In genomic region chr8:47286081-47286700, GRCm38 (mm10) we compare ENCODE assay signal across 9 mouse cellular contexts.
DNase-seq lines count a peak whose midpoint lies in the region; ATAC-seq and TF ChIP-seq lines count a peak whose summit lies in the region.
"Had no signal": no experiment of that assay in that cellular context is flagged by ENCODE, and none has a peak within 500 bp of the region (broad histone marks: within the 10 kb centered on the region; RNA-seq: fewer than 3 reads in every experiment).

No protein-coding gene starts in this region.

- H3K9me3 ChIP-seq in forebrain, embryonic 14.5 days (replicated peaks; ENCODE audit: control insufficient read depth, low read length): no peaks in the 10 kb centered on the region
- no peaks in the 10 kb centered on the region for H3K9me3 ChIP-seq in limb, embryonic 11.5 days (ENCODE audit: control insufficient read depth, low read length)
- no peaks in the 10 kb centered on the region for H3K9me3 ChIP-seq in stomach, embryonic 14.5 days (ENCODE audit: control insufficient read depth, low read depth, low read length)

- peak overlapping the region; percentile 80 for H3K4me2 ChIP-seq in forebrain, embryonic 14.5 days (ENCODE audit: low read length)
- H3K4me2 ChIP-seq in limb, embryonic 11.5 days (ENCODE audit: low read depth, severe bottlenecking): peak overlapping the region; percentile 73
- peak overlapping the region; percentile 91 for H3K4me2 ChIP-seq in stomach, embryonic 14.5 days (replicated peaks; ENCODE audit: low read depth, low read length)

- peak overlapping the region; percentile 99 for H3K9ac ChIP-seq in forebrain, embryonic 14.5 days (ENCODE audit: low read length)
- peak overlapping the region; percentile 35; the same call in 1 of the 2 replicates for H3K9ac ChIP-seq in limb, embryonic 11.5 days (ENCODE audit: low read length)
- H3K9ac ChIP-seq in stomach, embryonic 14.5 days (replicated peaks; ENCODE audit: low read depth, low read length): 0 out of 2 replicates have a peak overlapping the region, but pooled peaks have one; percentile 87

- TF ChIP-seq CTCF in left cerebral cortex, adult 2 months (IDR thresholded peaks at IDR 0.05): no peak

- no peaks in the 10 kb centered on the region for H3K27me3 ChIP-seq in forebrain, embryonic 14.5 days (replicated peaks; ENCODE audit: control insufficient read depth, insufficient read depth, low read length)
- H3K27me3 ChIP-seq in limb, embryonic 11.5 days (ENCODE audit: control insufficient read depth, insufficient read depth, low read length): no peaks in the 10 kb centered on the region
- no peaks in the 10 kb centered on the region for H3K27me3 ChIP-seq in stomach, embryonic 14.5 days (ENCODE audit: control insufficient read depth, insufficient read depth, low read length)

- H3K4me3 ChIP-seq in left cerebral cortex, adult 2 months: peak overlapping the region; percentile 85
- peak overlapping the region; percentile 91 for H3K4me3 ChIP-seq in forebrain, embryonic 14.5 days (ENCODE audit: low read depth, low read length)
- peak overlapping the region; percentile 91 for H3K4me3 ChIP-seq in limb, embryonic 11.5 days (ENCODE audit: low read depth, low read length)
- peak overlapping the region; percentile 87; the same call in 1 of the 2 replicates for H3K4me3 ChIP-seq in stomach, embryonic 14.5 days (ENCODE audit: low read depth, low read length)

- no peak for ATAC-seq in forebrain, embryonic 14.5 days
- no peak for ATAC-seq in limb, embryonic 11.5 days (ENCODE audit: insufficient number of reproducible peaks, low FRiP score, low TSS enrichment, low read depth)
- no peak for ATAC-seq in stomach, embryonic 14.5 days (ENCODE audit: insufficient number of reproducible peaks, insufficient read depth, low FRiP score, low read depth)

- no peaks in the 10 kb centered on the region for H3K36me3 ChIP-seq in forebrain, embryonic 14.5 days (ENCODE audit: control insufficient read depth, insufficient read depth, low read length)
- no peaks in the 10 kb centered on the region for H3K36me3 ChIP-seq in limb, embryonic 11.5 days (ENCODE audit: control insufficient read depth, insufficient read depth, low read length)
- no peaks in the 10 kb centered on the region for H3K36me3 ChIP-seq in stomach, embryonic 14.5 days (ENCODE audit: control insufficient read depth, insufficient read depth, low read length)

- 18% methylated on average over 12 of the region's 12 CpGs for WGBS in forebrain, embryonic 14.5 days
- WGBS in limb, embryonic 11.5 days: 83% methylated on average over 12 of the region's 12 CpGs
- WGBS in stomach, embryonic 14.5 days: 80% methylated on average over 12 of the region's 12 CpGs

- intact Hi-C loops in left cerebral cortex, adult 2 months (cut with DNase I): loop anchor here (2.0 to 5.0 kb wide), 5 partner anchors 17 to 544 kb away; no protein-coding TSS in a partner anchor
- intact Hi-C loops in left cerebral cortex, postnatal 4 days (cut with DNase I): loop anchor here (5.0 to 10.0 kb wide), 2 partner anchors 61 to 261 kb away; no protein-coding TSS in a partner anchor

- H3K27ac ChIP-seq in left cerebral cortex, adult 2 months: peak overlapping the region; percentile 99
- H3K27ac ChIP-seq in forebrain, embryonic 14.5 days (ENCODE audit: low read depth, low read length): peak overlapping the region; percentile 99
- H3K27ac ChIP-seq in limb, embryonic 11.5 days (replicated peaks; ENCODE audit: low read depth, low read length): no peak overlapping the region
- no peak overlapping the region for H3K27ac ChIP-seq in stomach, embryonic 14.5 days (ENCODE audit: low read length)

- H3K4me1 ChIP-seq in forebrain, embryonic 14.5 days (ENCODE audit: control insufficient read depth, insufficient read depth, low read length): peaks cover 46% of the 10 kb centered on the region
- H3K4me1 ChIP-seq in limb, embryonic 11.5 days (ENCODE audit: control insufficient read depth, insufficient read depth, low read length): peaks cover 31% of the 10 kb centered on the region
- H3K4me1 ChIP-seq in stomach, embryonic 14.5 days (ENCODE audit: control insufficient read depth, insufficient read depth, low read length): peaks cover 8% of the 10 kb centered on the region; the same call in 1 of the 2 replicates

- DNase-seq in left cerebral cortex, adult 2 months (ENCODE audit: extremely low spot score in 1 of 2, low spot score in 2 of 2): no peak
- DNase-seq in left cerebral cortex, postnatal 4 days: no peak
- no peak for DNase-seq in forebrain, embryonic 14.5 days (ENCODE audit: low spot score)
- no peak for DNase-seq in limb, embryonic 11.5 days (ENCODE audit: low spot score)
- DNase-seq in retina, postnatal 1 day: no peak
- no peak for DNase-seq in embryo, embryonic 11 days
- no peak for DNase-seq in adrenal gland, adult 2 months
- DNase-seq: thymus, postnatal 4 days had no signal

Comparison
In these comparisons a context has a peak if more than half of its experiments do, and no peak if none do; other contexts are left out.
1. H3K27ac ChIP-seq: peak in left cerebral cortex, adult 2 months (single experiment) and forebrain, embryonic 14.5 days (single experiment); none in limb, embryonic 11.5 days (single experiment) and stomach, embryonic 14.5 days (single experiment).
2. H3K9ac ChIP-seq: peak in every context shown above with its lines; median percentile 99 in forebrain, embryonic 14.5 days; 87 in stomach, embryonic 14.5 days; 35 in limb, embryonic 11.5 days.
3. Peak in every context shown above with its lines, with median percentiles within 50 percentile points of each other: H3K4me3 ChIP-seq and H3K4me2 ChIP-seq.